Mouse (Mus musculus): ENCODE data around the gene Specc1.

Gene Specc1

GRCm38 (mm10) chr11:62220756-62221510 lies 264.4 kb downstream of the Specc1 start:
- ChIA-PET CTCF (no interaction called here), POLR2A (interaction anchor here in 2 of 4 experiments (0.7 to 1.5 kb wide), 2 partner anchors 14 to 53 kb away, joined by 3 to 4 read pairs; no protein-coding TSS in a partner anchor)

GRCm38 (mm10) chr11:62223416-62223815 lies 266.9 kb downstream of the Specc1 start:
- ChIA-PET CTCF (interaction anchor here in 1 of 4 experiments (1.0 kb wide), 1 partner anchor 54 kb away, joined by 3 read pairs; no protein-coding TSS in a partner anchor), POLR2A (interaction anchor here in 3 of 4 experiments (0.5 to 1.2 kb wide), 4 partner anchors 11 to 65 kb away, joined by 3 to 4 read pairs (median 3); partner anchors contain the start of gene Adora2b (in 1 of the 3))

GRCm38 (mm10) chr11:62223962-62224361 lies 267.4 kb downstream of the Specc1 start:
- ChIA-PET CTCF (interaction anchor here in 1 of 4 experiments (1.0 kb wide), 1 partner anchor 54 kb away, joined by 3 read pairs; no protein-coding TSS in a partner anchor), POLR2A (interaction anchor here in 3 of 4 experiments (0.5 to 1.2 kb wide), 4 partner anchors 10 to 25 kb away, joined by 3 to 5 read pairs (median 4); partner anchors contain the start of gene Adora2b (in 1 of the 3))

GRCm38 (mm10) chr11:62224797-62225196 lies 268.2 kb downstream of the Specc1 start:
- POLR2A ChIA-PET = no interaction called here
- CTCF ChIA-PET = no interaction called here

GRCm38 (mm10) chr11:62240631-62241261 lies 284.2 kb downstream of the Specc1 start:
- ChIA-PET POLR2A (interaction anchor here in 2 of 4 experiments (1.0 to 1.8 kb wide), 3 partner anchors 9 to 10 kb away, joined by 3 to 6 read pairs (median 3); partner anchors contain the start of gene Adora2b (in 1 of the 2)), CTCF (no interaction called here)

- POLR2A ChIA-PET = interaction anchor here in 3 of 4 experiments (0.6 to 1.1 kb wide), 5 partner anchors 34 to 423 kb away, joined by 3 read pairs; no protein-coding TSS in a partner anchor
- CTCF ChIA-PET = no interaction called here
Measured at GRCm38 (mm10) chr11:62243871-62244270, 287.3 kb downstream of the Specc1 start.

GRCm38 (mm10) chr11:62244471-62244870 lies 287.9 kb downstream of the Specc1 start:
- CTCF ChIA-PET = no interaction called here
- POLR2A ChIA-PET = interaction anchor here in 1 of 4 experiments (1.0 to 1.1 kb wide), 2 partner anchors 34 to 44 kb away, joined by 3 read pairs; no protein-coding TSS in a partner anchor

- ChIA-PET CTCF (interaction anchor here (0.6 to 3.6 kb wide), 10 partner anchors 29 to 510 kb away, joined by 3 to 18 read pairs (median 4); partner anchors contain the start of genes Ttc19 (in 1 of the 4) and Zswim7 (in 1 of the 4)), POLR2A (interaction anchor here (0.6 to 3.9 kb wide), 49 partner anchors 10 to 1752 kb away, joined by 3 to 28 read pairs (median 4); partner anchors contain the start of genes Ubb (in 3 of the 4), Ttc19 (in 2 of the 4), Zswim7 (in 2 of the 4) and Ulk2 (in 1 of the 4))
Measured at GRCm38 (mm10) chr11:62247759-62248400, 291.3 kb downstream of the Specc1 start.

GRCm38 (mm10) chr11:62248401-62249244 lies 292.1 kb downstream of the Specc1 start, which contains the start of gene Adora2b:
Gene Adora2b, plus strand, starts transcription at chr11:62248984.
- ChIA-PET CTCF (interaction anchor here (0.6 to 3.6 kb wide), 14 partner anchors 29 to 509 kb away, joined by 3 to 18 read pairs (median 4); partner anchors contain the start of genes Ttc19 (in 1 of the 4) and Zswim7 (in 1 of the 4)), POLR2A (interaction anchor here (0.5 to 3.9 kb wide), 70 partner anchors 8 to 1024 kb away, joined by 3 to 28 read pairs (median 4); partner anchors contain the start of genes Ubb (in 3 of the 4), Ttc19 (in 2 of the 4), Zswim7 (in 2 of the 4) and Akap10 (in 1 of the 4))

GRCm38 (mm10) chr11:62249266-62250037 lies 292.9 kb downstream of the Specc1 start:
- ChIA-PET CTCF (interaction anchor here in 3 of 4 experiments (0.6 to 3.6 kb wide), 12 partner anchors 14 to 364 kb away, joined by 3 to 18 read pairs (median 6); partner anchors contain the start of genes Ttc19 (in 1 of the 3) and Zswim7 (in 1 of the 3)), POLR2A (interaction anchor here (0.5 to 3.9 kb wide), 64 partner anchors 9 to 1275 kb away, joined by 3 to 28 read pairs (median 5); partner anchors contain the start of genes Ubb (in 3 of the 4), Ttc19 (in 2 of the 4), Zswim7 (in 2 of the 4) and Akap10 (in 1 of the 4))

GRCm38 (mm10) chr11:62251047-62251446 lies 294.5 kb downstream of the Specc1 start:
- ChIA-PET CTCF (interaction anchor here in 2 of 4 experiments (3.0 to 3.6 kb wide), 2 partner anchors 29 to 203 kb away, joined by 8 to 18 read pairs; partner anchors contain the start of genes Ttc19 (in 1 of the 2) and Zswim7 (in 1 of the 2)), POLR2A (interaction anchor here in 2 of 4 experiments (1.3 to 3.9 kb wide), 4 partner anchors 10 to 353 kb away, joined by 3 to 22 read pairs (median 14); no protein-coding TSS in a partner anchor)

GRCm38 (mm10) chr11:62253380-62253779 lies 296.8 kb downstream of the Specc1 start:
- ChIA-PET POLR2A (no interaction called here), CTCF (interaction anchor here in 1 of 4 experiments (0.7 kb wide), 1 partner anchor 491 kb away, joined by 3 read pairs; no protein-coding TSS in a partner anchor)

- POLR2A ChIA-PET = interaction anchor here in 2 of 4 experiments (0.5 to 4.0 kb wide), 6 partner anchors 8 to 298 kb away, joined by 3 to 15 read pairs (median 4); partner anchors contain the start of gene Adora2b (in 2 of the 2)
- CTCF ChIA-PET = no interaction called here
Measured at GRCm38 (mm10) chr11:62259214-62259613, 302.7 kb downstream of the Specc1 start.

- POLR2A ChIA-PET = interaction anchor here in 3 of 4 experiments (0.5 to 3.1 kb wide), 11 partner anchors 10 to 387 kb away, joined by 3 to 13 read pairs (median 4); partner anchors contain the start of genes Adora2b (in 1 of the 3), Ttc19 (in 1 of the 3) and Zswim7 (in 1 of the 3)
- CTCF ChIA-PET = interaction anchor here in 2 of 4 experiments (0.5 to 1.0 kb wide), 4 partner anchors 14 to 433 kb away, joined by 3 to 4 read pairs (median 4); no protein-coding TSS in a partner anchor
Measured at GRCm38 (mm10) chr11:62263599-62263998, 307.0 kb downstream of the Specc1 start.

GRCm38 (mm10) chr11:62264018-62264417 lies 307.5 kb downstream of the Specc1 start:
- ChIA-PET CTCF (interaction anchor here in 1 of 4 experiments (1.0 kb wide), 2 partner anchors 13 to 216 kb away, joined by 4 read pairs; no protein-coding TSS in a partner anchor), POLR2A (interaction anchor here in 3 of 4 experiments (0.6 to 3.1 kb wide), 8 partner anchors 10 to 387 kb away, joined by 3 to 13 read pairs (median 4); partner anchors contain the start of genes Adora2b (in 1 of the 3), Ttc19 (in 1 of the 3) and Zswim7 (in 1 of the 3))
